Mouse (Mus musculus) heart, postnatal 10 days (tissue): ENCODE measurements around the gene Zfp637. TPM values are rescaled to one million over a fixed set of nuclear protein-coding genes. Genes with fewer than 3 reads are reported as not detected.

Experiments
- total RNA-seq, 2 experiments: library from RNA; stranded (reverse); gene quantifications; 2 replicates each; pipeline ENCODE4 v1.2.3; 2021

Gene Zfp637
- total RNA-seq, 2 experiments from 2014 or later: 33.0 to 45.2 TPM

Other genes with a start within 250 kb of the Zfp637 start
- under 1 TPM; 0.41 to 0.57 TPM for gene Zfp239, start 20.9 kb downstream of the Zfp637 start, total RNA-seq
- 100 to 1,000 TPM; 351 to 364 TPM for gene Hnrnpf, start 59.1 kb downstream of the Zfp637 start, total RNA-seq
- gene Fxyd4, start 96.5 kb downstream of the Zfp637 start, total RNA-seq: not detected
- under 1 TPM; 0.10 to 0.37 TPM for gene Rasgef1a, start 170.3 kb downstream of the Zfp637 start, total RNA-seq